Mouse (Mus musculus) forebrain, embryonic 11.5 days (tissue): ENCODE measurements around the gene Ggct. TPM values are rescaled to one million over a fixed set of nuclear protein-coding genes. Genes with fewer than 3 reads are reported as not detected.
A peak's percentile ranks its signal among the peaks of the same experiment; 100 is the strongest.

Experiments
- ATAC-seq: fragments of 200-750 bp; cut with Nextera tagmentation; replicated peaks from 2 replicates; pipeline ENCODE4 v1.8.0; 2017; ENCODE audit warnings: moderate TSS enrichment; ENCODE audit not compliant: low FRiP score
- DNase-seq: peaks from one replicate; pipeline ENCODE4 v3.0.0-alpha.2; 2017; ENCODE audit warnings: low spot score
- H3K27ac ChIP-seq: fragments of 300-500 bp; sonication (generic); 2 replicates; pipeline ENCODE4 v1.5.1; 2014; ENCODE audit warnings: low read depth, low read length
- H3K27me3 ChIP-seq: fragments of 300-500 bp; sonication (generic); 2 replicates; pipeline ENCODE4 v1.6.1; 2014; ENCODE audit warnings: mild to moderate bottlenecking, low read length, mixed read lengths; ENCODE audit not compliant: control insufficient read depth, insufficient read depth
- H3K36me3 ChIP-seq: fragments of 300-500 bp; sonication (generic); 2 replicates; pipeline ENCODE4 v1.6.1; 2014; ENCODE audit warnings: mild to moderate bottlenecking, low read length, moderate library complexity, mixed read lengths; ENCODE audit not compliant: control insufficient read depth, insufficient read depth
- H3K4me1 ChIP-seq: fragments of 300-500 bp; sonication (generic); replicated peaks from 2 replicates; pipeline ENCODE4 v1.6.1; 2014; ENCODE audit warnings: low read length, mixed read lengths; ENCODE audit not compliant: control insufficient read depth, insufficient read depth
- H3K4me2 ChIP-seq: fragments of 300-500 bp; sonication (generic); 2 replicates; pipeline ENCODE4 v1.6.1; 2014; ENCODE audit warnings: low read depth, mild to moderate bottlenecking, low read length, moderate library complexity, mixed read lengths; ENCODE audit not compliant: severe bottlenecking
- H3K4me3 ChIP-seq: fragments of 300-500 bp; sonication (generic); 2 replicates; pipeline ENCODE4 v1.5.1; 2014; ENCODE audit warnings: low read depth, low read length
- H3K9ac ChIP-seq: fragments of 300-500 bp; sonication (generic); 2 replicates; pipeline ENCODE4 v1.6.1; 2014; ENCODE audit warnings: low read length
- H3K9me3 ChIP-seq: fragments of 300-500 bp; sonication (generic); 2 replicates; pipeline ENCODE4 v1.6.1; 2016; ENCODE audit warnings: low read length, mixed read lengths; ENCODE audit not compliant: control insufficient read depth
- WGBS: fragments of 180-500 bp; shearing (Covaris S2); extraction: QIAGEN DNeasy Blood & Tissue Kit; methylation state at CpG from one replicate; pipeline ENCODE4 v1.1.7; 2014; 5-methylcytosine and 5-hydroxymethylcytosine counted together
- polyA plus RNA-seq: library from polyadenylated mRNA; unstranded; fragments of >200 nt; fragmentation: Nextera tagmentation; extraction: Ambion mirVana; gene quantifications from 2 replicates; pipeline ENCODE4 v1.2.1, GENCODE M21; 2014

Gene Ggct
- polyA plus RNA-seq, 1 experiment from 2014 or later, result 8.6 TPM

DNA sequence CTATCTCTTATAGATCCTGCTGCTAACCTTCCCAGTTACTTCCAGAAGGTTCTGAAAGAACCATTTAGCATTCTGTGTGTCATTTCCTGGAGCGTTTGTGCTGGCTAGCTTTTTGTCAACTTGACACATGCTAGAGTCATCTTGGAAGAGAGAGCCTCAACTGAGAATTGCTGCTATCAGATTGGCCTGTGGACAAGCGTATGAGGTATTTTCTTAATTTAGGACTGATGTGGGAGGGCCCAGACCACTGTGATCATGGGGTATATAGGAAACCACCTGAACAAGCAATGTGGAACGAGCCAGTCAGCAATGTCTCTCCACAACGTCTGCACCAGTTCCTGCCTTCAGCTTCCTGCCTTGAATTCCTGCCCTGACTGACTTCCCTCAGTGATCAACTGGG lies 10.8 kb upstream of the Ggct start:
- H3K9ac ChIP-seq, result no peak overlapping the region
- no peaks in the 10 kb centered on the region for H3K9me3 ChIP-seq
- H3K36me3 ChIP-seq, result no peaks in the 10 kb centered on the region
- no peak overlapping the region for H3K4me2 ChIP-seq
- no peak overlapping the region for H3K4me3 ChIP-seq
- ATAC-seq (no peak), DNase-seq (no peak)
- no peaks in the 10 kb centered on the region for H3K4me1 ChIP-seq
- no peak overlapping the region for H3K27ac ChIP-seq
- peaks cover 13% of the 10 kb centered on the region for H3K27me3 ChIP-seq
- 74% methylated on average over 4 of the region's 4 CpGs for WGBS

DNA sequence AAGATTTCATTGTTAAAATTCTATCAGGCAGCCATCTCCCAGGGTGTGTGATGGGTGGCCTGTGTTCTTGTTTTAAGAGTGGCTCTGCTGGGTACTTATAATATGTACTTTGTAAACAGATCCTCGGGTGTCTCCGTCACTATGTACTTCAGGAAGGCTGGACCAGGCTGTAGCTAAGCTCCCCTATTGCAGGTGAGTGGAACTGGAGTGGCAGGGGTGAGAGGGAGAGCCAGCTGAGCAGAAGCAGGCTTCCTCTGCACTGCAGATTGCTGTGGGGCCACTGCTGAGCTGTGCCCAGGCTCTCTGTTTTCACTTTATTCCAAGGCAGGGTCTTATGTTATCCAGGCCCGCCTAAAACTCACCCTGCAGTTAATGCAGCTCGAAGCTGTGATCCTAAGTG lies 9.7 kb upstream of the Ggct start:
- no peaks in the 10 kb centered on the region for H3K9me3 ChIP-seq
- H3K4me2 ChIP-seq, result no peak overlapping the region
- no peak overlapping the region for H3K4me3 ChIP-seq
- no peak overlapping the region for H3K9ac ChIP-seq
- DNase-seq (no peak), ATAC-seq (no peak)
- H3K36me3 ChIP-seq, result no peaks in the 10 kb centered on the region
- H3K4me1 ChIP-seq, result no peaks in the 10 kb centered on the region
- H3K27me3 ChIP-seq, result peaks cover 4% of the 10 kb centered on the region
- 75% methylated on average over 4 of the region's 4 CpGs for WGBS
- H3K27ac ChIP-seq, result no peak overlapping the region

DNA sequence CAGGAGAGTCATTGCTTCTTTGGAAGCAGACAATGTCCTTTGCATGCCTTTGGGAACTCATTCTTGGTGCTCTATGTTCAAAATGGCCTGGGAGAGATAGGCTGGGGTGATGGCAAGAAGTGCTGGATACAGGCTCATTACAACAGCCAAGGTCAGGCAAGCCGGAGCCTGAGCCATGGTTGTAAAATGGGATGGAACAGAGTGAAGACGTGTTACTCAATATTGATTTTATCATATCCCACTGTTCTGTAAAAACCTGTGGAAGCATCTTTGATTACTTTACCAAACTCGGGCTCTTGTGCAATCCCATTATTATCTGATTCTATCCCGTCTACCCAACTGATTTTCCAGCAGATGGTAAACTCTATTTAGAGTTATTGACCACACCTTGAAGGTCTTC lies 8.6 kb upstream of the Ggct start:
- no peak overlapping the region for H3K9ac ChIP-seq
- H3K4me2 ChIP-seq, result no peak overlapping the region
- no peak overlapping the region for H3K4me3 ChIP-seq
- H3K27me3 ChIP-seq, result peaks cover 2% of the 10 kb centered on the region; the same call in 1 of the 2 replicates
- H3K4me1 ChIP-seq, result no peaks in the 10 kb centered on the region
- no peak overlapping the region for H3K27ac ChIP-seq
- H3K9me3 ChIP-seq, result no peaks in the 10 kb centered on the region
- DNase-seq (no peak), ATAC-seq (no peak)
- H3K36me3 ChIP-seq, result no peaks in the 10 kb centered on the region
- WGBS, result 80% methylated on average over 4 of the region's 4 CpGs

DNA sequence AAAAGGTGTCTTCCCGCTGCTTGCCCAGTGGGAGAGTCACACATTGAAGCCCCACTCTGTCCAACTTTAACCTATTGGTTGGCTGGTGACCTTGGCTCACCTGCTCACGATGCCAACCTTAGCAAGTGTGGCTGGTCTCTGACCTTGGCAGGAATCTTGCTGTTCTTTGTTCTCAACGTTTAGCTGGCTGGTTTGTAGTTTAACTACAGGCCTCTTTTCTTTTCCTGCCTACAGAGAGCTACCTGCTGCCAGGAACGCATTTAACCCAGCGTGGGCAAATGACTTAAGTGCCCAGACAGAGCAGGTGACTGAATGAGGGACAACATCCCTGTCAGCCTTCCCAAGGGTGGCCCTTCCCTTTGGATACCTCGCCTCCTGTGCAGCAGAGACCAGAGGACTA lies 5.0 kb upstream of the Ggct start:
- DNase-seq, result no peak
- Histone ChIP-seq H3K27me3 (no peaks in the 10 kb centered on the region), H3K9me3 (no peaks in the 10 kb centered on the region), H3K4me3 (no peak overlapping the region), H3K36me3 (no peaks in the 10 kb centered on the region), H3K27ac (no peak overlapping the region), H3K9ac (no peak overlapping the region), H3K4me2 (no peak overlapping the region), H3K4me1 (no peaks in the 10 kb centered on the region)
- WGBS, result 86% methylated on average over 6 of the region's 6 CpGs
- ATAC-seq, result no peak

DNA sequence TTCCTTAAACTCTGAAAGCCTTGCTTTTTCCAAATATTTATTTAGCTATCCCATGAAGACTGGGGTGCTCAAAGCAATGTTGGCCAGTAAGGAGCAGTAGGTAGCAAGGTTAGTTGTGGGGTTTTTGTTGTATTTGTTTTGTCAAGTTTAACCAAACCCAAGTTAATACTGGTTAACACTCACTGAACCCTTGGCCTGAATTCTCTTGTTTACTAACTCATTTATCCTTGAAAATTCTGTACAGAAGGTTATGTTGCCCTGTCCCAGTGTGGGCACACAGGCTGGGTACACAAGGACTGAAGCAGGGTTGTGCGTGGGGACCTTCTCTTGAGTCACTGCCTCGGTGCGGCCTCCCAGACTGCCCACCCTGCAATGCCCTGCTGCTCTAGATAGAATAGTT lies 3.6 kb upstream of the Ggct start:
- no peak for DNase-seq
- no peak overlapping the region for H3K27ac ChIP-seq
- no peaks in the 10 kb centered on the region for H3K27me3 ChIP-seq
- WGBS, result 95% methylated on average over 3 of the region's 3 CpGs
- H3K4me3 ChIP-seq, result no peak overlapping the region
- no peak overlapping the region for H3K4me2 ChIP-seq
- H3K9ac ChIP-seq, result no peak overlapping the region
- H3K4me1 ChIP-seq, result no peaks in the 10 kb centered on the region
- ATAC-seq, result no peak
- H3K9me3 ChIP-seq, result no peaks in the 10 kb centered on the region
- no peaks in the 10 kb centered on the region for H3K36me3 ChIP-seq

DNA sequence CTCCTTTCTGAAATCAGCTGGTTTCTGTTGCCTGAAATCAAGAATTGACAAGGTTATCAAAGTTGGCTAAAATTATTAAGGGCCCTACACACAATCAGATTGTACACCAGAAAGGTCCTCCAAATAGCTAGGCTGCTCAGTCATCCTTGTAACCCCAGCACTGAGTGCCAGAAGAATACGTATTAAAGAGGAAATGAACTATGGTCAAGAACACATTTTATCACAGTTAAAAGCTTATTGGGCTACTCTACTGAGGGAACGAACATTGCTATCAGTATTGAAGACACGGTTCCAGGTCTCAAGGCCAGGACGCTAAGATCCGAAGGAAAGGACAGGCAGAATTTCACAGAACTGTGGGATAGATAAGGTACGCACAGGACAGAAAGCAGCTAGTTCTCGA lies 609 bp downstream of the Ggct start:
- peak overlapping the region; percentile 35 for H3K4me3 ChIP-seq
- H3K9me3 ChIP-seq, result no peaks in the 10 kb centered on the region
- H3K27ac ChIP-seq, result no peak overlapping the region
- WGBS, result 4% methylated on average over 7 of the region's 7 CpGs
- H3K4me1 ChIP-seq, result no peaks in the 10 kb centered on the region
- H3K27me3 ChIP-seq, result no peaks in the 10 kb centered on the region
- ATAC-seq (no peak), DNase-seq (no peak)
- no peaks in the 10 kb centered on the region for H3K36me3 ChIP-seq
- H3K9ac ChIP-seq, result peak overlapping the region; percentile 50
- peak overlapping the region; percentile 59 for H3K4me2 ChIP-seq

DNA sequence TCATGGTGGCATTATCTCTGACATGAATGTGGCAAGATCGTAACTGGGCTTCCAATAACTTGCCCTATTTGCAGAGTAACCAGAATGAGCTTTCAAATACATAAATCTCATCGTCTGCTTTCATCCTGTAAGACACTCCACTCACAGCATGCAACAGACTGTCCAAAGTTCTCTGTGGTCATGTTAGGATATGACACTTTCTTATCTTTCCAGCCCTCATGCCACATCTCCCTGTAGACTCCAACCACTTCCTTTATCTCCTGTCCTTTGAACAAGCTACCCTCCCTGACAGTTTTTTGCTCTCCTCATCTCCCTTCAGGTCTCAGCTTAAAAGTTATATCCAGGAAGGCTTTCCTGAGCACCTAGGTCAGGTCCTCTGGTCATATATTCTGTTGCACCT lies 1.6 kb downstream of the Ggct start:
- Histone ChIP-seq H3K9ac (no peak overlapping the region), H3K27me3 (no peaks in the 10 kb centered on the region), H3K36me3 (no peaks in the 10 kb centered on the region), H3K4me3 (no peak overlapping the region), H3K27ac (no peak overlapping the region), H3K4me2 (no peak overlapping the region), H3K4me1 (no peaks in the 10 kb centered on the region), H3K9me3 (no peaks in the 10 kb centered on the region)
- DNase-seq (no peak), ATAC-seq (no peak)
- 89% methylated on average over 2 of the region's 2 CpGs for WGBS

DNA sequence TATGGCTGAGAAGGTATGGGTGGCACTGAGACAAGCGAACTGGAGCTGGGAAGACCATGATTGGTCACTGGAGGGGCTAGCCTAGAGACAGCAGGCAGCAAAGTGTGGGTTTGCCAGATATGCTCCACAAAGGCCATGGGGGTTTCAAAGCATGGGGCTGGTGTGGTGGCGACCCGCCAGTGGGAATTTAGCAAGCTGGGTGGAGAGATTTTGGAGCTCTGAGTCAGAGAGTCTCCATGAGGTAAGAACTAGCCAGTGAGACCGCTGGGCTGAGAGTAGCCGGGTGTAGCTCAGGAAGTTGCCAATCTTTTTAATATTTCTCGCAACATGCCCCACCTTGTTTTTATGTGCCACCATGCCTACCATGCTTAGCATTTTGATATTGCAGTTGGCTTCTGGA lies 4.6 kb downstream of the Ggct start:
- H3K4me2 ChIP-seq, result no peak overlapping the region
- no peaks in the 10 kb centered on the region for H3K36me3 ChIP-seq
- no peaks in the 10 kb centered on the region for H3K4me1 ChIP-seq
- no peaks in the 10 kb centered on the region for H3K27me3 ChIP-seq
- DNase-seq (no peak), ATAC-seq (no peak)
- H3K4me3 ChIP-seq, result no peak overlapping the region
- no peak overlapping the region for H3K9ac ChIP-seq
- H3K9me3 ChIP-seq, result no peaks in the 10 kb centered on the region
- H3K27ac ChIP-seq, result no peak overlapping the region
- 89% methylated on average over 6 of the region's 6 CpGs for WGBS

DNA sequence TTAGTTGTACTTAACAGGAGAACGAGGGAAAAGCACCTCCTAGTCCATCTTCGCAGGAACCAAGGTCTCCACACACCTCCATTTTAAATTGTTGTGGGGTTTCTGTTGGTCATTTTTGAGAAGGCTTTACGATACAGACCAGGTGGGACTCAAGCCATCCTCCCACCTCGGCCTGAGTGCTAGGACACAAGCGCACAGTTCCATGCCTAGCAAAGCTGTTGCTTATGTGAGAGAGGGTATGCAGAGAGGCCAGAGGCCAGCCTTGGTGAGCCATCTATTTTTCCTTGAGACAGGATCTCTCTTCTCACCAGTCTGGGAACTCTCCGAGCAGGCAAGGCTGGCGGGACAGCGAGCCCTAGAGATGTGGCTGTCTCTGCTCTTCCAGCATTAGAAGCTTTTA lies 8.7 kb downstream of the Ggct start:
- Histone ChIP-seq H3K4me2 (no peak overlapping the region), H3K36me3 (no peaks in the 10 kb centered on the region), H3K9me3 (no peaks in the 10 kb centered on the region), H3K27me3 (no peaks in the 10 kb centered on the region), H3K27ac (no peak overlapping the region), H3K4me1 (no peaks in the 10 kb centered on the region), H3K9ac (no peak overlapping the region), H3K4me3 (no peak overlapping the region)
- 93% methylated on average over 8 of the region's 8 CpGs for whole genome bisulfite sequencing
- DNase-seq, result no peak
- ATAC-seq, result no peak
